Mouse (Mus musculus): ENCODE measurements around the gene Tgfb1. TPM values are rescaled to one million over a fixed set of nuclear protein-coding genes. Genes with fewer than 3 reads are reported as not detected.
"Not testable (repeated sequence)": the region's sequence is repeated elsewhere in the genome, so short reads cannot be mapped to it uniquely, and the experiment has no call there.

Tgfb1 gene
- polyA plus RNA-seq, 1 experiment from 2014 or later, result 2.4 TPM

- peak; percentile 38 for ATAC-seq (ENCODE audit: low FRiP score, low read depth)
- Histone ChIP-seq H3K9ac (no peak overlapping the region), H3K4me3 (no peak overlapping the region), H3K4me2 (replicated peaks) (0 out of 2 replicates have a peak overlapping the region, but pooled peaks have one; percentile 18), H3K36me3 (peaks cover 41% of the 10 kb centered on the region), H3K9me3 (no peaks in the 10 kb centered on the region), H3K4me1 (peaks cover 28% of the 10 kb centered on the region), H3K27ac (peak overlapping the region; percentile 46; the same call in 1 of the 2 replicates), H3K27me3 (replicated peaks) (no peaks in the 10 kb centered on the region; the same call in 1 of the 2 replicates)
- WGBS, result 25% methylated on average over 7 of the region's 7 CpGs
These were observed 25.0 kb downstream of the Tgfb1 start for GRCm38 (mm10) chr7:25711731-25712197.

DNA sequence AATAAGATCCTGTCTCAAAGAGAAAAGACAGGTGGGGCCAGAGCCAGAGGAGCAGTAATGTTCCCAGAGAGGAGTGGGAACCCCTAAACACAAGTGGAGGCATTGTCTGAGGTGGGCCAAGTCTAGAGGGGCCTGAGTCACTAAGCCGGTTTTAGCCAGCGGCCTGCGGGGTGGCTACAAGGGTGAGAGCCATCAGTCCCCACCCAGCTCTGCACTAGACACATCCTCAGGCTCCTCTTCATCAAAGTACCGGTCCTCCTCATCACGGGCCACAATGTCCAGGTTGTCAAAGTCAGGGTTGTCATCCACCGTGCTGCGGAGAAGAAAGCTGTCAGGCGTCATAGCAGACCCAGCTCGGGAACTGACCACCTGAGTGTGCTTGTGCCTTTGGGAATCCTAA lies 26.0 kb downstream of the Tgfb1 start:
- Histone ChIP-seq H3K4me2 (replicated peaks) (no peak overlapping the region), H3K4me1 (peaks cover 33% of the 10 kb centered on the region), H3K9ac (no peak overlapping the region), H3K27me3 (replicated peaks) (no peaks in the 10 kb centered on the region), H3K9me3 (no peaks in the 10 kb centered on the region), H3K36me3 (peaks cover 41% of the 10 kb centered on the region), H3K27ac (no peak overlapping the region), H3K4me3 (no peak overlapping the region)
- WGBS, result 90% methylated on average over 9 of the region's 9 CpGs
- ATAC-seq (ENCODE audit: low FRiP score, low read depth), result no peak

- Histone ChIP-seq H3K4me2 (replicated peaks) (no peak overlapping the region), H3K4me3 (no peak overlapping the region), H3K27ac (no peak overlapping the region), H3K4me1 (peaks cover 43% of the 10 kb centered on the region), H3K36me3 (peaks cover 41% of the 10 kb centered on the region), H3K9me3 (no peaks in the 10 kb centered on the region), H3K9ac (no peak overlapping the region), H3K27me3 (replicated peaks) (no peaks in the 10 kb centered on the region)
- ATAC-seq (ENCODE audit: low FRiP score, low read depth), result no peak
- WGBS, result 96% methylated on average over 8 of the region's 8 CpGs
These were observed 27.8 kb downstream of the Tgfb1 start for GRCm38 (mm10) chr7:25714581-25714980.

GRCm38 (mm10) chr7:25715731-25716271 lies 29.0 kb downstream of the Tgfb1 start:
- Histone ChIP-seq H3K9ac (no peak overlapping the region), H3K9me3 (no peaks in the 10 kb centered on the region), H3K4me2 (replicated peaks) (no peak overlapping the region), H3K27ac (no peak overlapping the region), H3K4me3 (no peak overlapping the region), H3K27me3 (replicated peaks) (no peaks in the 10 kb centered on the region), H3K36me3 (peaks cover 47% of the 10 kb centered on the region), H3K4me1 (peaks cover 33% of the 10 kb centered on the region)
- 96% methylated on average over 22 of the region's 22 CpGs for WGBS
- ATAC-seq (ENCODE audit: low FRiP score, low read depth), result no peak

DNA sequence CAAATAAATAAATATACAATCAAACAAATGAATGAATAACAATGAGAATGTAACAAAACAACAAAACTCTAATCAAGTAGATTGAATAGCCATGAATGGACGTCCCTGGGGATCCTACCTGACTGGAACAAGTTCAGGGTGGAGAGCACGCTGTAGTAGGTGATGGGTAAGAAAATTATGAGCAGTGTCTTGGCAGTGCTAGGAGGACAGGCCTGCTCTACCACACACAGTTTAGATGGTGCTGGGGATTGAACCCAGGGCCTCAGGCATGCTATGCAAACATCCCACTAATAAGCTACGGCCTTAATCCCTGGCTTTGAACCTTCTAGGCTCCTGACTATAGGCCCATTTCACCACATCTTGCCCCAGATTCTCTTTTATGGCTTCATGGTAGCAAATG lies 30.7 kb downstream of the Tgfb1 start:
- Histone ChIP-seq H3K4me3 (0 out of 2 replicates have a peak overlapping the region, but pooled peaks have one; percentile 68), H3K27me3 (replicated peaks) (no peaks in the 10 kb centered on the region)
- WGBS, result 90% methylated on average over 3 of the region's 3 CpGs

DNA sequence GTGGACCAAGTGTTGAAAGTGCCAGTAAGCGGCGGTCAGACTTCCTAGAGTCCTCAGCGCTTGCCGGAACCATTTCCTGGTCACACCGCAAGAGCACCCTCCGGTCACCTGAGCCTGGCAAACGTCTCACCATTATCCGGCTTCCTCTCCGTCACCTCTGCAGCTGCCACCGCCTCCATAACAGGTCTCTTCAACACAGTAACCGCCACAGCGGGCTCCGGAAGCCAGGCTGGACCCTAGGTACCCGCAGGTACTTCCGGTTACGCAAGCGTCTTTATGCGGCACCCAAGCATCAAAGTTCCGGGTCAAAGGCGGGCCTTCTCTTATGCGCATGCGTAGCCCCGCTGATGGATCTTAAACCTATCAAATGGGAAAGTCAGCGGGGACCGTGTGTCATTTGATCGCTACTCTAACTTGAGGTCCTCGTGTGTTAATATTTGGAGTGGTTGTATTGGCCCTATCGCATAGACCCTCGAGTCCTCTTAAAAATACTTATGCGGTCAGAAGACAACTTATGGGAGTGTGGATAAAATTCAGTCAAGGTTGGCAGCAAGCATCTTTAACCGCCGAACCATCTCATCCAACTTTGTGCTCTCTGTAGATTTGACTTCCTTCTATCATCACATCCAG lies 32.1 kb downstream of the Tgfb1 start, which contains the start of gene Ccdc97:
Ccdc97 (minus strand) TSS at position 301 of the 630 bp plus-strand sequence.
- peak within 1 kb of the TSS; percentile 68 for H3K4me3 ChIP-seq
- peak within 1 kb of the TSS; percentile 51; the same call in 1 of the 2 replicates for H3K27ac ChIP-seq
- no peaks in the 10 kb centered on the region for H3K9me3 ChIP-seq
- peaks cover 15% of the 10 kb centered on the region for H3K4me1 ChIP-seq
- peak; percentile 83 for ATAC-seq (ENCODE audit: low FRiP score, low read depth)
- H3K9ac ChIP-seq, result peak within 1 kb of the TSS; percentile 66
- WGBS, result 5% methylated on average over 32 of the region's 32 CpGs
- peaks cover 58% of the 10 kb centered on the region for H3K36me3 ChIP-seq
- H3K4me2 ChIP-seq (replicated peaks), result peak within 1 kb of the TSS; percentile 95
- no peaks in the 10 kb centered on the region for H3K27me3 ChIP-seq (replicated peaks)

More for the DNA sequence above, 30.7 kb downstream of the Tgfb1 start:
- H3K36me3 ChIP-seq, result peaks cover 58% of the 10 kb centered on the region
- H3K9ac ChIP-seq, result 0 out of 2 replicates have a peak overlapping the region, but pooled peaks have one; percentile 66
- H3K27ac ChIP-seq, result no peak overlapping the region
- H3K4me2 ChIP-seq (replicated peaks), result peak overlapping the region; percentile 95
- no peaks in the 10 kb centered on the region for H3K9me3 ChIP-seq
- H3K4me1 ChIP-seq, result peaks cover 16% of the 10 kb centered on the region
- ATAC-seq (ENCODE audit: low FRiP score, low read depth), result no peak

DNA sequence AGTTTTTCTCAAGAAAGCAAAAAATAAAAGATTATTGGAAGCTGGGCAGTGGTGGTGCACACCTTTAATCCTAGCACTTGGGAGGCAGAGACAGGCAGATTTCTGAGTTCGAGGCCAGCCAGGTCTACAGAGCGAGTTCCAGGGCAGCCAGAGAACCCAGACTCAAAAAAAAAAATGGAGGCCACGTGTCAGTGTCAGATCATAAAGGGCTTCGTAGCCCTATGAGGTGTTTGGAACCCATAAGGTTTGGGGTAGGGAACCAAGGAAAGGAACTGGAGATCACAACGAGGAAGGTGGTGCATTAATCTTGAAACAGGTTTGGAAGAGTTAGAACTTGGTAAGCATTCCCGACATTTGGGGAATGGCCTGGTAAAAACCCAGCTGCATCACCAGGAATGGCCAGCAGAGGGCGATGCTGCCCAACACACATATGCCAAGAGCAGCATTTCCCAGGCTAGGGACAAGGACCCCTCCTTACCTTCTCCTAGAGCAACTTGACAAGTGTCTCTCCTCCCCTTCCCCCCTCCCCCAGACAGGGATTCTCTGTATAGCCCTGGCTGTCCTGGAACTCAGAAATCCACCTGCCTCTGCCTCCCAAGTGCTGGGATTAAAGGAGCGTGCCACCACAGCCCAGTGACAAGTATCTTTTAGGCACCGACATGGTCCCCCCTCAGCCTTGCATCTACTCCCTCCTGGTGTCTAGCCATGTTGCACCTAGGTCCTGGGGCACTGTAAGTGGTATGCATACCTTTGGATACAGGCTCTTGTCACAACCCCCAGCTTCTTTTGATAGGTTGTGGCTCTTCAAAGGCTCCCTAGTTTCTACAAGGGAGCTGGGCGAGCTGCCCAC lies 33.2 kb downstream of the Tgfb1 start:
- no peaks in the 10 kb centered on the region for H3K27me3 ChIP-seq (replicated peaks)
- peak overlapping the region; percentile 95 for H3K4me2 ChIP-seq (replicated peaks)
- H3K4me1 ChIP-seq, result peaks cover 15% of the 10 kb centered on the region
- H3K4me3 ChIP-seq, result no peak overlapping the region
- H3K9me3 ChIP-seq, result no peaks in the 10 kb centered on the region
- no peak overlapping the region for H3K9ac ChIP-seq
- peak; percentile 35; the same call in 1 of the 2 replicates for ATAC-seq (ENCODE audit: low FRiP score, low read depth)
- no peak overlapping the region for H3K27ac ChIP-seq
- peaks cover 58% of the 10 kb centered on the region for H3K36me3 ChIP-seq
- 66% methylated on average over 10 of the region's 10 CpGs for WGBS

DNA sequence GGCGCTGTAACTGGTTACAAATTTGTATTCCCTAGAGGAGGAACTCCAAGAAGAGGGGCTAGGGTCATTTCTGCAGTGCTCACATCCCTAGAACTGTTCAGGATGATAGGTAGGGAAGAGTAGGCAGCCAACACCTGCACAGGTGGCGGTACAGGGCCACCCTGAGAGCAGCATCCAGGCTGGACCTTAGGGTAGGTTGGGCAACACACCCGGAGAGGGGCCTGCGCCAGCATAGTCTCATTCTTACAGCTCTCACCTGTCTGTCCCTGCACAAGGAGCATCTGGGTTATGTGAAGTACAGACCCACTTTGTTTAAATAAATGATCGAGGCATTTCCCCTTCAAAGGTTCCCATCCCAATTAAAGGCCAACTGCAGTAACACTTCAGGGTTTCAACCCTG lies 34.0 kb downstream of the Tgfb1 start:
- H3K4me1 ChIP-seq, result peaks cover 15% of the 10 kb centered on the region
- no peak overlapping the region for H3K4me3 ChIP-seq
- 93% methylated on average over 5 of the region's 5 CpGs for WGBS
- H3K27me3 ChIP-seq (replicated peaks), result no peaks in the 10 kb centered on the region
- no peaks in the 10 kb centered on the region for H3K9me3 ChIP-seq
- no peak overlapping the region for H3K27ac ChIP-seq
- H3K36me3 ChIP-seq, result peaks cover 58% of the 10 kb centered on the region
- ATAC-seq (ENCODE audit: low FRiP score, low read depth), result no peak
- H3K9ac ChIP-seq, result no peak overlapping the region
- H3K4me2 ChIP-seq (replicated peaks), result no peak overlapping the region

DNA sequence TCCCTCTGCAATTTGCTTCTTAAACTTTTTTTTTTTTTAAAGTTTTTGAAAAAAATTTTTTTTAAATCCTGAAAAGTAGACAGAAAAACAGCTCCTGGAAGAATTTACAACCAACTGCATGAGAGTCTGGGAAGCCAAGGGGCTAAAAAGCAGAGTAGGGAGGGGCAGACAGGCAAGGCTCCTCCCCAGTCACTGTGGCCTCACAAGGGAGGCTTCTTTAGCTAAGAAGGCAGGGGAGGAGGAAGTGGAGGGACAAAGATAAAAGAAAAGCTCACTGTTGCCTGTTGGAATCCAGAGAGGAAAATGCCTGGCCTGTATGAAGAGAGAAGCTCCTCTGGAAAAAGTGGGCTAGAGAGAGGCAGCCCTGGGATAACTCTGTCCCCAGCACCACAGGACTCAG lies 35.0 kb downstream of the Tgfb1 start:
- not testable (repeated sequence) for H3K9ac ChIP-seq; ATAC-seq (ENCODE audit: low FRiP score, low read depth)
- H3K36me3 ChIP-seq, result peaks cover 63% of the 10 kb centered on the region

DNA sequence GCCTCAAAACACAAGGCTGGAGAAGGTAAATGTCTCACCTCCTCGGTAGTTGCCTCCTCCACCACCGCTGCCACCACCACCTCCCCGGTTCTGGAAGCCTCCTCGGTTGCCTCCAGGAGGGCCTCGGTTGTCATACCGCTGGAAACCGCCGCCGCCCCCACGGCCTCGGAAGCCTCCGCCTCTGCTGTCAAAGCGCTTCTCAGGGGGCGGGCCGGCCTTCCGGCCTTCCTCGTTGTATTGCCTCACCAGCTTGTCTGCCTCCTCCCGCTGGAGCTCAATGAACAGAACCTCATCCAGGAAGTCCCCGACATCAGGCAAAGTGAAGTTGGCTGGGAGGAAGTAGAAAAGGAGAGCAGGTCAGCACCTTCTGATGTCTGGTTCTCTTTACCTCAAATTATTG lies 39.1 kb downstream of the Tgfb1 start:
- Histone ChIP-seq H3K9ac (no peak overlapping the region), H3K4me3 (no peak overlapping the region), H3K4me1 (no peaks in the 10 kb centered on the region), H3K4me2 (replicated peaks) (no peak overlapping the region), H3K27me3 (replicated peaks) (no peaks in the 10 kb centered on the region), H3K36me3 (peaks cover 94% of the 10 kb centered on the region), H3K27ac (no peak overlapping the region), H3K9me3 (no peaks in the 10 kb centered on the region)
- 88% methylated on average over 19 of the region's 19 CpGs for WGBS
- ATAC-seq (ENCODE audit: low FRiP score, low read depth), result no peak

More for the DNA sequence above, 35.0 kb downstream of the Tgfb1 start:
- H3K27ac ChIP-seq; H3K4me3 ChIP-seq; H3K9me3 ChIP-seq; H3K27me3 ChIP-seq (replicated peaks); H3K4me2 ChIP-seq (replicated peaks): not testable (repeated sequence)
- H3K4me1 ChIP-seq, result peaks cover 15% of the 10 kb centered on the region

DNA sequence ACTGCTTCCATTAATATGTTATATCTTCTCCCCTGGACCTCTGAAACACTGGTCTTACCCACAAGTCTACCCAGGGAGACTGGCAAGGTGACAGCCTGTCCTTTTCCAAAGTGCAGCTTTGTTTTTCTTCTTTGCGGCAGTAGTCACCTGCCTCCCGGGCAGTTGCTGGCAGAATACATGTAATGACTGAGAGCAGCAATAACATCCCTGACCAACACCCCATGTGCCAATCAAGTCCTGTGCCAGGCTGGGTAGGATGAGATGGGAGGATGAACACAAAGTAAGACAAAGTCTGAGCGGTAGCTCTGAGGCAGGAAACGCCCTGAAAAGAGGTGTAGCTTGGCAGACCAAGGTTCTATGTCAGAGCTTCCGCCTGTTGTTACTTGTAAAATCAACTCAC lies 41.0 kb downstream of the Tgfb1 start:
- Histone ChIP-seq H3K4me1 (no peaks in the 10 kb centered on the region), H3K9me3 (no peaks in the 10 kb centered on the region), H3K27ac (no peak overlapping the region), H3K9ac (no peak overlapping the region), H3K27me3 (replicated peaks) (no peaks in the 10 kb centered on the region), H3K4me3 (no peak overlapping the region), H3K36me3 (peaks cover 95% of the 10 kb centered on the region), H3K4me2 (replicated peaks) (no peak overlapping the region)
- WGBS, result 91% methylated on average over 5 of the region's 5 CpGs
- ATAC-seq (ENCODE audit: low FRiP score, low read depth), result no peak

DNA sequence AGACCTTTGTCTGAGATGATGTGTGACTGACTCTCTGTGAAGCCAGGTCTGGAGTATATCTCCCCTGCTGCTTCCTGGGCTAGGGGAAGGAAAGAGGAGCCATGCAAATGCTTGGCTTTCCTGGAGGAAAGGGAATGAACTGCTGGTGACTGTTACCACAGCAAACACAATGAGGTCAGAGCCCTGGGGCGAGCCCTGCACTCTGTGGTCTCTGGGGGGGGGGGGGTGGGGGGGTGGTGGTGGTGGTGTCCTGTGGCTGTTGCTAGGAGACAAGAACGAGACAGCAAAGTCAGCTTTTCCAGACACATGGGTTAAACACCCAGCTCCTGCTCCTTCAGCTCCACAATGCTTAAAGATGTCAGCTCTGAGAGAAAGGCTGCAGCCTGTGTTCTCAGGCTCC lies 42.6 kb downstream of the Tgfb1 start:
- no peaks in the 10 kb centered on the region for H3K4me1 ChIP-seq
- H3K4me2 ChIP-seq (replicated peaks), result no peak overlapping the region
- peaks cover 93% of the 10 kb centered on the region for H3K36me3 ChIP-seq
- no peaks in the 10 kb centered on the region for H3K9me3 ChIP-seq
- 46% methylated on average over 2 of the region's 2 CpGs for WGBS
- no peak overlapping the region for H3K9ac ChIP-seq
- no peak for ATAC-seq (ENCODE audit: low FRiP score, low read depth)
- no peaks in the 10 kb centered on the region for H3K27me3 ChIP-seq (replicated peaks)
- no peak overlapping the region for H3K27ac ChIP-seq
- H3K4me3 ChIP-seq, result no peak overlapping the region

Data from neural tube, embryonic 12.5 days (tissue).